Mouse (Mus musculus) erythroid progenitor cell, adult 5-6 weeks (primary cell): ENCODE measurements around the gene Lrrc61. TPM values are rescaled to one million over a fixed set of nuclear protein-coding genes. Genes with fewer than 3 reads are reported as not detected.

Experiments
- ATAC-seq: replicated peaks from 2 replicates; pipeline ENCODE4 v1.8.0; 2016; ENCODE audit warnings: moderate number of reproducible peaks, mild to moderate bottlenecking, moderate TSS enrichment, inconsistent platforms; ENCODE audit not compliant: poor library complexity, low FRiP score, severe bottlenecking
- total RNA-seq, 2 experiments: library from RNA; stranded (forward) in 1 of 2; stranded (reverse) in 1 of 2; fragments of 150-400 nt in 1 of 2; fragments of 186-747, 209-891 nt in 1 of 2; gene quantifications; 2 replicates each; pipeline versions ENCODE4 v1.2.3 to v1.2.4; 2015 to 2017; ENCODE audit warnings: low replicate concordance in 2 of 2

The Lrrc61 gene
- total RNA-seq, 2 experiments from 2014 or later, result 1.1 to 2.1 TPM

DNA sequence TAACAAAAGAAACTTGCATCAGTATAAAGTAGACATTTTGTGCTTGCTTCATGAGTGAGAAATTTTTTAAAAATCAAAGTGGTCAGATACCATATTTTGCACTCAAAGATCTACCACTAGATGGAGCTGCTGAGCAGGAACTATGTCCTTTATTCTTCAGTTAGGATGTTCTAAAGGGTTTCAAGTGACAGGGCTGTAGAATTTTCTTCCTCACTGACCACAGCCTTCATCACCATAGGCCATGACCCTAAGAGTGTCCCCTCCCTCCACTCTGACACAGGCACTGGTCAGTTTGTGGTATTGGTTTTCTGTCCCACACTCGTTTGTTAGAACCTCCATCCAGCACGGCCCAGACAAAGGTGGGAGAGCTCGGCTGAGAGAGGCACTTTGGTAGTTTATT lies 27.4 kb downstream of the Lrrc61 start:
- ATAC-seq, result no peak; the same call in 1 of the 2 replicates

DNA sequence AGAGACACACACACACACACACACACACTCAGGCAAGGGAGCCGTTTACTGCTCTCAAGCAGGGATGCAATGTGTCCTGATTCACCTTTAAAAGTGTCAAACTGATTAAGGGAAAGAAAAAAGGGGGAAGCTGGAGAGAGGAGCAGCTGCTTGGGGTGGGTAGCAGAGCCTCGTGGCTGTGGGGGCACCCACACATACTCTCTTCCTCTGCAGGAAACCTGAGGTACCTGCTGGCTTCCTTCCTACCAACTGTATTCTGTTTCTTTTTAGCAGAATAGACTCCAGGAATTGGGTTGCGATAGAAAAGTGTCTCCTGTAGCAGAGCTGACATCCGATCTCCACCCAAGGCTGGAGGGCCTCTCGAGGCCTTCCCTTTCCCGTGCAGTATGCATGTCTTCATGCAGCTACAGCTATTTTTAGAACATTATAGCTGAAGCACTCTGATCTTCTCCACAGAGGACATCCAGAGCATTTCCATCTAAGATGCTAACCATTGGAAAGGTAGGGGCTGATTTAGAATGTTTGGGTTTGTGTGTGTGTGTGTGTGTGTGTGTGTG lies 34.7 kb downstream of the Lrrc61 start, which contains the start of gene Gm45021:
TSS of gene Gm45021 (plus strand) at position 417 of the 557 bp plus-strand sequence.
- no peak for ATAC-seq

DNA sequence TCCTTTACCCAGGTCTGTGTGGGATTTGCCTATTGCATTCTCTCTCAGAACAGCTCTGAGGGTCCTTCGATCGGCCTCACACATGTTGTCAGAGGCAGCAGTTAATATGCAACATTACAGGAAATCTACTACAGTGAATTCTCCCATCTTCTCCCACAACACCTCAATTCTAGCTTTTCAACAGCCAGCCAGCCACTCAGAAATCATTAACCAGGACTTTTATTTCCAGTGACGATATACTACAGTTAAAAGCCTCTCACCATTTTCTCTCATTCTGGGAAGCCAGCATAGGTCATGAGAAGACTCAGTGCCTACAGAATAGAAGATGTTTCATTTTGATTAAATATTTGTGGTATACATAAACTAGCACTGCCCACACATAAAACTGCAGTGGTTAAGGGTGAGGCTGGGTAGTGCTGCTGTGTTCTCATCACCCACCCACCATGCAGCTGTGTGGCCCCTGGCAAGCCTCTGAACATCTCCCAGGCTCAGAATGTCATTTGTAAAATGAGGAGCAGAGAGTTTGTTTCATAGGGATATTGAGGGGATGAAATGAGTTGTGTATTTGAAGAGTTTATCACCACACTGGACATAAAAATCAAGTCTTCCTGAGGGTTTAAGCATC lies 36.7 kb downstream of the Lrrc61 start:
- no peak for ATAC-seq

DNA sequence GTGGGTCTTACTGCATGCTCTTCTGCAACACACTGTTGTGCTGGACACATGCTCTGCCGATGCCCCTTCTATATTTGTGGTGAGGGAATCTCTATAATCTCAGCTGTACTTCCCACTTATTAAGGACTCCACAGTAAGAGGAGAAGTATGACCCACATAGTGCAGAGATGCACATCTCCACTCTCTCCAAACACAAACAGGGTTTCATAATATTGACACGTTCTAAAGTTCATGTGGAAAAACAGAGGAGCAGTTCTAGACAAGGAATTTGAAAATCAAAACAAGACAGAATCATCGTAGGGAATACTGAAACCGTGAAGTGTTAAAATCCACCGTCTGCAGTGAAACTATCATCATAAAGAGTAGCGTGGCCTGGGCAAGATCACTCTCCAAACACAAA lies 37.3 kb downstream of the Lrrc61 start:
- ATAC-seq, result no peak

DNA sequence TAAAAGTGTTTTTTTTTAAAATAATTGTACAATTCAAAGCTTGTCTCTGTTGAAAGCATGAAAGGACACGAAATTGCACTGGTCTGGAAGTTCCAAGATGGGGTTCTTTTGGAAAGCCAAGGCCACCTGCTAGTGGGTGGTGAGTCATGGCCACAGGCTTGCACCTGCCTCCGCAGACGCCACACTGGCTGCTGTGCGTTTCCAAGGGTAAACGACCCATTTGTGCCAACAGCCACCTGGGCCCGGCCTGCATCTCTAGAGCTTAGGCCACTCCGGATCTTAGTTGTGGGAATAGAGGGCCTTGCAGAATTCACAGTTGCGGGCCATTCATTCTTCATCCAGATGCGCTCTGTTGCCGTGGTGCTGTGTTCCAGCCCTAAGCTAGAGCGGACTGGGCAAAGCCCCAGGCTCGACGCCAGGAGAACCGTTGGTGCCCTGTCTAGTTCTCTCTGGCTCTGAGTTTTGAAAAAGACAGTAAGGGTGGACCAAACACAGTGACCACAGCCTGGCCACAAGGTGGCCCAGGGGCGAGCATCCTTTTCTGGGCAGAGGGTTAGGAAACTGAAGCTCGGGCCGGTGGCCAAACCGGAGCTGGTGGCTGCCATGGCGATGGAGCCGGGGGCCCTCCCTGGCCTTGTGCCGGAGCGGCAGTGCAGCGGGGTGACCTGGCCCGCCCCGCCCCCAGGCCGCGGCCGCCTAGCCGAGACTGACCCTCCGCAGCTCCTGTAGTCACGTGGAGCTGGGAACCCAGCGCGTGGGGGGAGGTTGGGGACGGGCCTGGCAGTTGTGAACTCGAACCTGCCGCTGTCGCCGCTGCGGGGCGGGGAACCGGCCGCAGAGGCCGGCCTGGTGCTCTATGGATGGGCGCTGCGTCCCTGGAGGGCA lies 38.8 kb downstream of the Lrrc61 start, which contains the start of the genes Repin1 and Gm44965:
TSS of gene Repin1 (plus strand) at position 726 of the 885 bp plus-strand sequence.
TSS of gene Gm44965 (plus strand) at position 784 of the 885 bp plus-strand sequence.
- no peak for ATAC-seq

DNA sequence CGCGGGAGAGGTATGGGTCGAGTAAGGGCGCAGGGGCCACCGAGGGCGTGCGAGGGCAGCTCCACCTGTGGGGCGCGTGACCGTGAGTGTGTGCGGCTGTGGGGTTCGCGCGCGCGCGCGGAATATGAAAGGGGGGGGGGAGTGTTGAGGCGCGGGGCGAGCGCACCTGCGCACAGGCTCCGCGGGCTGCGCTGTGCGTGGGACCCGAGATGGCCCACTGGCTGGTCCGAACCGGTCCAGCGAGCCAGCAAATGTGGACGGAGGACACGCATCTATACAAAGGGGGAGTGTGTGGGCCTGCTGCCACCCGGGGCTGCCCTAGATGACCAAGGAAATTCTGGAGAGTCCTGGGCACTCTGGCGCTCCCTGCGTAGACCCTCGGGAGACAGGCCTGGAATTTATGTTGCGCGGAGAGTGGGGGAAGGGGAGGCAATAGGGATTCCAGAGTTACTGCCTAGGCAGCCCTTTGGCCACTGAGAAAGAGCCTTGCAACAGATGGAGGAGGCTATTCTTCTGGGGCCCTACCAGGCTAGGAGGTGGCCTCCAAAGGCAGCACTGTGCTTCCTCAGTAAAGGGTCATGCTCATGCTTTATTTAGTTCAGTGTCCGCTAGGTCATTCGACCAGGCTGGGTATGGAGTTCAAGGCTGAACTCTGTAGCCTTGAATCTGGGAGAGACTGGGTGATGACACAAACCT lies 39.6 kb downstream of the Lrrc61 start:
- no peak for ATAC-seq

DNA sequence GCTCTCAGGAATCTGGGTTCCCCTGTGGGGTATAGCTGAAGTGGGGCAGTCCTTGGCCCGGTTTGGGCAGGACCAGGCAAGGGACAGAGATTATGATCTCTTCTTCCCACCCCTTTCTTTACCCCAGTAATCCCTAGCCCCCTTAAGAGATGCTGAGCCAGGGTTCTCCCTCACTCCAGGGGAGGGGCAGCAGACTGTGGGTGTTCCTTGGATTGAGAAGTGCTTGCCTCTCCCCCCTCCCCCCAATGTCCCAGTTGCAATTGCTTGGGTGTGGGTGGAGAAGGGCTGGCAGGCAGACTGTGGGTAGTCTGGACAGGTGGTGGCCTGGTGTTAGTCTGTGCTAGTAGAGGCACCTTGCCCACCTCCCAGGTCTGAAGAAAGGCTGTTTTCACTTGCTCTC lies 40.7 kb downstream of the Lrrc61 start:
- ATAC-seq, result no peak

DNA sequence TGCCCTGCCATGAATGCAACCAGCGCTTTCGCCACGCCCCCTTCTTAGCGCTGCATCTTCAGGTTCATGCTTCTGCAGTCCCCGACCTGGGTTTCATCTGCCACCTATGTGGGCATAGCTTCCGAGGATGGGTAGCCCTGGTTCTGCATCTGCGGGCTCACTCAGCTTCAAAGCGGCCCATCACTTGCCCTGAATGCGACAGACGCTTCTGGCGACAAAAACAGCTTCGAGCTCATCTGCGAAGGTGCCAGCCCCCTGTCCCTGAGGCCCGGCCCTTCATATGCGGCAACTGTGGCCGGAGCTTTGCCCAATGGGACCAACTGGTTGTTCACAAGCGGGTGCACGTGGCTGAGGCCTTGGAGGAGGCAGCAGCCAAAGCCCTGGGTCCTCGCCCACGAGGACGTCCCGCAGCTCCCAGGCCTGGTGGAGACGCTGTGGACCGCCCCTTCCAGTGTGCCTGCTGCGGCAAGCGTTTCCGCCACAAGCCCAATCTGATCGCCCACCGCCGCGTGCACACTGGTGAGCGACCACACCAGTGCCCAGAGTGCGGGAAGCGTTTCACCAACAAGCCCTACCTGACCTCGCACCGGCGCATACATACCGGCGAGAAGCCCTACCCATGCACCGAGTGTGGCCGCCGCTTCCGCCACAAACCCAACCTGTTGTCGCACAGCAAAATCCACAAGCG lies 42.1 kb downstream of the Lrrc61 start:
- ATAC-seq, result no peak

DNA sequence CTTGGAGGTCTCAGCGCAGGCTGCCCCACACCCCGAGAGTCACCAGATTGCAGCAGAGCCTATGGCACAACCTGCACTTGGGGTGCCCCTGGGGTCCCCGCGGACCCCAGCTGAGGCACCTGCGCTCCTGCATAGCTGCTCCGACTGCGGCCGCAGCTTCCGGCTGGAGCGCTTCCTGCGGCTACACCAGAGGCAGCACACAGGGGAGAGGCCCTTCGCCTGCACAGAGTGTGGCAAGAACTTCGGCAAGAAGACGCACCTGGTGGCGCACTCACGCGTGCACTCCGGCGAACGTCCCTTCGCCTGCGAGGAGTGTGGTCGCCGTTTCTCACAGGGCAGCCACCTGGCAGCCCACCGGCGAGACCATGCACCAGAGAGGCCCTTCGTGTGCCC lies 42.6 kb downstream of the Lrrc61 start:
- ATAC-seq, result no peak

DNA sequence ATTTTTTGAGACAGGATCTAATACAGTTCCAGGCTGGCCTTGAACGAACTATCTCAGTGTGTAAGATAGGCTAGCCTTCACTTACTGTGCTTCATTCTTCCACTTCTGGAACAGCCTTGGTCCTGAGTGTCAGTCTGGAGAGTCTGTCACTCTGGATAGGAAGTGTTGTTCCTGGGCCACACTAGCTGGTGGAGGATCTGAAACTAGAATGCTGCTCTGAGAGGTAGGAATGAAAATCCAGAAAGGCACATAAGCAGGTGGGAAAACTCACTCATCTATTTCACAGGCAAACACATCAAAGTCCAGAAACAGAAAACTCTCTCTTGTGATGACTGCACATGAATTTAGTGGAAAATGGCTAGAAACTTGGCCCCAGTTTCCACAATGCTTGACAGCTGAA lies 46.0 kb downstream of the Lrrc61 start:
- ATAC-seq, result no peak

DNA sequence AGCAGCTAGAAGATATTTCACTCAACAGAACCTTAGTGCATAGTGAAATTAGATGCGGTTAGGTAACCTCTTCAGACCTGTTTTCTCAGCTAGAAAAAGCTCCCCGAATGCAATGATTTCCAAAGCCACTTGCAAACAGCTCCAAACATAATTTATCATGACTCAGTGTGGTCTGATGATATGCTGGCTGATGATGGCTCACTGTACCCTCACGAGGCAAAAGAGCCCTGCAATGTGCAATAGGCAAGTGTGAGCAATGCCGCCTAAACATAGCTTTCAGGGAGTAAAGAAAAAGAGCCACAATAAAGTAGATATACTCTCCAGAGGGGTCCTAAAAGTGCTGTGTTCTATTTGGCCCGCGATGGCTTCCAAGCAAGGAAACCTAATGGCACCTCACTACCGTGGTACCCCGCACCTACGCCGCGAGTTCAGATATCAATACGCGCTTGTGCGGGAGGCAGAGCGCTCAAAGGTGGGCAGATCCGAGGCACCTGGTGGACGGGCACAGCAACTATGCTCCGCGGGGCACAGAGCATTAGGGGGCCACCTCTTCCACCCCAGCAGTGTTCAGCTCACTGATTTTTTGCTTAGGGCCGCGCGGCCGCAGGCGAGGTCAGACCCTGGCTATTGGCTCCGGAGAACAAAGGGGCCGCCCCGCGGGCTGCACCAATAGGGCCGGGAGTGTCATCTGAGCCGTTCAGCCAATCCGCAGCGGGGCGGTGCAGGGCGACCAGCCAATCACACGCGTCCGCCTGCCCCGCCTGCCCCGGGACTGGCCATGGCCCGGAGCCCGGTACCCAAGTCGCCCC lies 46.9 kb downstream of the Lrrc61 start, which contains the start of gene Zfp775:
TSS of gene Zfp775 (plus strand) at position 793 of the 809 bp plus-strand sequence.
- ATAC-seq, result peak; percentile 99

DNA sequence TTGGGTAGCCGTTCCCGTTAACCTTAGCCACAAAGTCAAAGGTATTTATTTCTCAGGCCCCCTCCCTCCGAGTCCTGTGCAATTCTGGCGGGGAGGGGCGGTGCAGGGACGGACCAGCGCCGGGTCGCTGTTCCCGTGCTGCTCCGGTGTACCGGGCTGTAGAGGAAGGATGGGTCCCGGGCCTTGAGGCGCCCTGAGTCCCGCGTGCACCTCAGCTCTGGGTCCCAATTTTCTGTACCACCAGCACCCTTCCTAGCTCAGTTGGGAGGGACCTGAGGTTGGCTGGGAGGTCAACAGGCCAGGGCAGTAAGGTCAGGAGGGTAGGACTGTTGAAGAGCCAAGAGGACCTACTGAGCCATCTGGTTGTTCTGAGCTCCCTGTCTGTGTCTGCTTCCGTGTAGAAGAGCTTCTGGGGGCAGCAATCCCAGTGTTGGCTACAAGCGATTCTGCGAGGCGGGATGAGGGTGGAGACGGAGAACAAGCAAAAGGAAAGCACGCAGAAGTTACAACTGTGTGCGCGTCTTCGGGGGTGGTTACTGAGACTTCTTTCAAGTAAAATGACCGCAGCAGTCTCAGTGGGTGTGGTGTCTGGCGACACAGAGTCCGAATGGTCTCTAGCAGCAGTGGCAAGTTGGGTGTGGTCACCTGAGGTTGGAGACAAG lies 47.6 kb downstream of the Lrrc61 start:
- peak; percentile 58 for ATAC-seq

DNA sequence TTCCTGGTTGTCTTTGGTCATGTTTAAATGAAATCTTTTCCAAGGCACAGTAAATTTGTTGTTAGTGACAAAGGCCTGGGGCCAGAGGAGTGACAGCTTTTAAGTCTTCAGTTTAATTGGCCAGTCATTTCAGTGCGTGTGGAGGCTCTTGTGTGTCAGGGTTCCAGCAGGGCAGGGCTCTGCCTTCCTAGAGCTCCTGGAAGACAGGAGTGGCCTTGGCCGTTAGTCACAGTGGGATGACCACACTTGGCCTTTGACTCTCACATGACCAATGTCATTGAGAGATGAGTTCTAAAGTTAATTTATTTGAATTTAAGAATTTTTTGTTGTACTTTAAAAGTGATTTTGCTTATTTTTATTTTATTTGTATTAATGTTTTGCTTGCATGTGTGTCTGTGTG lies 53.5 kb downstream of the Lrrc61 start:
- ATAC-seq, result no peak

DNA sequence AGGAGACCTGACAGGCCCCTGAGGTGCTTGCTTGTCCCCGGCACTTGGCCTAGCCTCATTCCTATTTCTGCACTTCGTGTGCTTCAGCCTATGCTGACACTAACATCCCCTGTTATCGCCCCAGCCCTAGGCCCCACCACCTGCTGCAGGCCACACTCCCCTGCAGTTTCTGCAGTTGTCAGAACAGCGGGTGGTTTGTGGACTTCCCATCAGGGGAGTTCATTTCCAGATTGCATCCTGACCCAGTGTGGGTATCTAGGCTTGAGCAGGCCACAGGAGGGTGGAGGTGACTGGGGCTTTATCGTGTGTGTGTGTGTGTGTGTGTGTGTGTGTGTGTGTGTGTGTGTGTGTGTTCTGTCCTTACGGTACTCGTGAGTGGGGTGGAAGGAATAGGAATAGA lies 54.9 kb downstream of the Lrrc61 start:
- ATAC-seq, result no peak

DNA sequence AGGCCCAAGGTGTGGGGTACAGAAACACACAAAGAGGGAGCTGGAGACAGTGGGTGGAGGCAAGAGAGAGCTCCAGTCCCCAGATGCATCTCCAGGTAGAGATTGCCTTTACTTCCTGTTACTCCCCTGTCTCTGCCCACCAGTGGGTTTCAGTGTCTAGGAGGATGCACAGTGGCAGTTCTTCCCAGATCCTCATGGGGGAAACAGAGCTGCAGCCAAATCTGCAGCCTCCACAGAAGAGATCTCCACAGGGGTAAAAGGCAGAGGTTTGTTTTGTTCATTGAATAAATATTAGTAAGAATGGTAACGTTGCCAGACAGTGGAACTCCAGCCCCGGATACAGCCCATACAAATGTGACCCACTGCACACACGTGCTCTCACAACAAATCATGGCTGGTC lies 56.1 kb downstream of the Lrrc61 start:
- no peak; the same call in 1 of the 2 replicates for ATAC-seq

DNA sequence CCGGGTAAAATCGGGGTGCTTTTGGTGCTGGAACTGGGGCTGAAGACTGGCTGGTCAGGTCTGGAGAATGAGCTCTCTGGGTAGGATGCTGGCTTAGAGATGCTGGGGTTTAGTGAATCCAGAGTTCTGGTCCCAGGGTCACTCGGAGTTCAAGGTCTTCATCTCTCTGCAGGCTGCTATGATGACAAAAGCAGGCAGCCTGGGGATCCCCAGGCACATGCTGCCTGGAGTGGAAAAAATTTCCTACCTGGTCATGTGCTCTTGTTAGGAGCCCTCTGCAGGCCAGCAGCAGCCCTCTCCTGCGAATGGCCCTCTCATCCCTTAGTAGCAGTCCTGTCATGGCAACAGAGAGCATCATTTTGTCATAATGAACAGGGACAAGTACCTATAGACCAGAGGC lies 58.9 kb downstream of the Lrrc61 start:
- ATAC-seq, result no peak

DNA sequence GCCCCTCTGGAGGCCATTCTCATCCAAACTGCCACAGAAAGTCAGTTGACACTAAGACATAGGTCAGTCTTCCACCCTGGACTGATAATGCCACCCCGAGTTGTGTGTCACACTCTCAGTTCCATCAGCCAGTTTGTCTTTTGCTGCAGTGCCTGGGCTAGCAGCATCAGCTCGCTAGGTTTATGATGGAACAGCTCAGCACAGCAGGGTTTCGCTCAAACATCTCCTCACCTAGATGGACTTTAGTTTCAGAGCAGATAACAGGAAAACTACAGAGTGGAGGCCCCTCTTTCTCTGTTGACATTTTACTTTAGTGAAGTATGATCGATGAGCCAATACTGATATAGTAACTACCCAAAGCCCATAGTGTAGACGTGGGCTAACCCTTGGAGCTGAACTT lies 60.2 kb downstream of the Lrrc61 start:
- no peak for ATAC-seq

DNA sequence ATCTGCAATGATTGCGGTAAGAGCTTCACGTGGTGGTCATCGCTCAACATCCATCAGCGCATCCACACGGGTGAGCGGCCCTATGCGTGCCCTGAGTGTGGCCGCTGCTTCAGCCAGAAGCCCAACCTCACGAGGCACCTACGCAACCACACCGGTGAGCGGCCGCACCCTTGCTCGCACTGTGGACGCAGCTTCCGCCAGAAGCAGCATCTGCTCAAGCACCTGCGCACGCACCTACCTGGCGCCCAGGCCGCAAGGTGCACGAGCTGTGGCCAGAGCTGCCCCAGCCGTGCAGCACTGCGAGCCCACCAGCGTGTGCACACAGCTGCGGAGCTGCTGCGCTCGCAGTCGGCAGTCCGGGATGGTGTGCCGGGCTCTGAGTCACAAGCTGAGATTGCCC lies 65.4 kb downstream of the Lrrc61 start:
- no peak for ATAC-seq
